Mouse (Mus musculus): Measurements from ENCODE around the gene Ceacam10.

- TF ChIP-seq CTCF (IDR thresholded peaks at IDR 0.05; ENCODE audit: low read depth, low read length) (no peak), POLR2A (IDR thresholded peaks at IDR 0.05; ENCODE audit: borderline replicate concordance, low read depth, low read length) (no peak)
These were observed 16.8 kb upstream of the Ceacam10 start, which contains the start of gene Cd177 for GRCm38 (mm10) chr7:24760211-24760610.

Data from bone marrow macrophage, adult 2 months (primary cell).